Mouse (Mus musculus): ENCODE measurements around the gene Zfp418.
"Not testable (repeated sequence)": the region's sequence is repeated elsewhere in the genome, so short reads cannot be mapped to it uniquely, and the experiment has no call there.

Gene Zfp418

GRCm38 (mm10) chr7:7171227-7172147, at the start of gene Zfp418:
Zfp418 (plus strand) TSS chr7:7171330.
- CTCF ChIA-PET, result interaction anchor here in 3 of 4 experiments (0.5 to 1.1 kb wide), 3 partner anchors 17 to 889 kb away, joined by 3 to 7 read pairs (median 6); no protein-coding TSS in a partner anchor

GRCm38 (mm10) chr7:7121602-7121980, 49.5 kb upstream of the Zfp418 start:
- CTCF ChIA-PET, result interaction anchor here in 1 of 4 experiments (1.3 kb wide), 1 partner anchor 67 kb away, joined by 6 read pairs; no protein-coding TSS in a partner anchor
- POLR2A ChIA-PET, result interaction anchor here in 1 of 4 experiments (1.0 kb wide), 1 partner anchor 13 kb away, joined by 3 read pairs; no protein-coding TSS in a partner anchor

More at GRCm38 (mm10) chr7:7171227-7172147, at the start of gene Zfp418:
- POLR2A ChIA-PET, result interaction anchor here in 3 of 4 experiments (0.8 to 5.9 kb wide), 12 partner anchors 10 to 628 kb away, joined by 3 to 32 read pairs (median 3); partner anchors contain the start of gene Zfp773 (in 2 of the 3)

- POLR2A ChIA-PET, result interaction anchor here in 2 of 4 experiments (0.7 to 1.5 kb wide), 3 partner anchors 10 to 138 kb away, joined by 3 read pairs; partner anchors contain the start of gene Zfp954 (in 1 of the 2)
- CTCF ChIA-PET, result not testable (repeated sequence)
Observed at GRCm38 (mm10) chr7:7130491-7131124, 40.5 kb upstream of the Zfp418 start.

- ChIA-PET POLR2A (interaction anchor here in 2 of 4 experiments (0.6 to 0.9 kb wide), 2 partner anchors 177 to 191 kb away, joined by 3 read pairs; no protein-coding TSS in a partner anchor), CTCF (no interaction called here)
Observed at GRCm38 (mm10) chr7:7132751-7133150, 38.4 kb upstream of the Zfp418 start.

GRCm38 (mm10) chr7:7136379-7136866, 34.7 kb upstream of the Zfp418 start, which contains the start of gene Zfp773:
Zfp773 (minus strand) TSS chr7:7136755.
- CTCF ChIA-PET, result interaction anchor here (0.6 to 1.9 kb wide), 7 partner anchors 16 to 774 kb away, joined by 3 to 19 read pairs (median 3); partner anchors contain the start of genes Zfp78 (in 1 of the 4) and Zfp954 (in 1 of the 4)
- POLR2A ChIA-PET, result interaction anchor here in 3 of 4 experiments (0.6 to 2.2 kb wide), 9 partner anchors 9 to 408 kb away, joined by 3 to 8 read pairs (median 3); partner anchors contain the start of genes Zfp418 (in 2 of the 3) and Zfp954 (in 1 of the 3)

- ChIA-PET POLR2A (no interaction called here), CTCF (no interaction called here)
Observed at GRCm38 (mm10) chr7:7144215-7144614, 26.9 kb upstream of the Zfp418 start.

GRCm38 (mm10) chr7:7145991-7146608, 25.0 kb upstream of the Zfp418 start:
- CTCF ChIA-PET, result no interaction called here
- POLR2A ChIA-PET, result no interaction called here

- CTCF ChIA-PET, result interaction anchor here in 3 of 4 experiments (0.5 to 3.3 kb wide), 3 partner anchors 49 to 394 kb away, joined by 3 to 19 read pairs (median 3); partner anchors contain the start of gene Zfp773 (in 1 of the 3)
- POLR2A ChIA-PET, result interaction anchor here in 2 of 4 experiments (0.6 to 4.1 kb wide), 2 partner anchors 10 to 12 kb away, joined by 3 to 32 read pairs; partner anchors contain the start of gene Zfp418 (in 1 of the 2)
Observed at GRCm38 (mm10) chr7:7185897-7186296, 14.8 kb downstream of the Zfp418 start.

GRCm38 (mm10) chr7:7187417-7188190, 16.5 kb downstream of the Zfp418 start:
- POLR2A ChIA-PET, result interaction anchor here in 3 of 4 experiments (0.6 to 4.1 kb wide), 15 partner anchors 9 to 844 kb away, joined by 3 to 32 read pairs (median 4); partner anchors contain the start of genes Zfp418 (in 2 of the 3), Zfp773 (in 1 of the 3), Zfp78 (in 1 of the 3) and Zfp954 (in 1 of the 3)
- CTCF ChIA-PET, result interaction anchor here (0.6 to 3.3 kb wide), 23 partner anchors 15 to 835 kb away, joined by 3 to 19 read pairs (median 4); partner anchors contain the start of genes Zfp773 (in 3 of the 4), Zfp954 (in 2 of the 4) and Zfp418 (in 1 of the 4)

GRCm38 (mm10) chr7:7188191-7188942, 17.2 kb downstream of the Zfp418 start:
- CTCF ChIA-PET, result interaction anchor here (0.6 to 3.3 kb wide), 23 partner anchors 16 to 666 kb away, joined by 3 to 19 read pairs (median 4); partner anchors contain the start of genes Zfp773 (in 3 of the 4), Zfp418 (in 1 of the 4) and Zfp954 (in 1 of the 4)
- POLR2A ChIA-PET, result interaction anchor here in 3 of 4 experiments (0.6 to 4.1 kb wide), 14 partner anchors 10 to 826 kb away, joined by 3 to 32 read pairs (median 4); partner anchors contain the start of genes Zfp418 (in 2 of the 3), Zfp773 (in 1 of the 3), Zfp78 (in 1 of the 3) and Zfp954 (in 1 of the 3)

GRCm38 (mm10) chr7:7209313-7210151, 38.4 kb downstream of the Zfp418 start, which contains the start of gene Zfp772:
Zfp772 (minus strand) TSS chr7:7209998.
- POLR2A ChIA-PET, CTCF ChIA-PET: not testable (repeated sequence)

Measured in embryonic stem cell, embryonic (primary cell).